Mouse (Mus musculus) left cerebral cortex, adult 11 months (tissue): ENCODE results near the gene Srrd.

ENCODE experiments used
- DNase-seq: peaks from one replicate; pipeline ENCODE4 v3.0.0; 2022; ENCODE audit warnings: low spot score

Gene Srrd

DNA sequence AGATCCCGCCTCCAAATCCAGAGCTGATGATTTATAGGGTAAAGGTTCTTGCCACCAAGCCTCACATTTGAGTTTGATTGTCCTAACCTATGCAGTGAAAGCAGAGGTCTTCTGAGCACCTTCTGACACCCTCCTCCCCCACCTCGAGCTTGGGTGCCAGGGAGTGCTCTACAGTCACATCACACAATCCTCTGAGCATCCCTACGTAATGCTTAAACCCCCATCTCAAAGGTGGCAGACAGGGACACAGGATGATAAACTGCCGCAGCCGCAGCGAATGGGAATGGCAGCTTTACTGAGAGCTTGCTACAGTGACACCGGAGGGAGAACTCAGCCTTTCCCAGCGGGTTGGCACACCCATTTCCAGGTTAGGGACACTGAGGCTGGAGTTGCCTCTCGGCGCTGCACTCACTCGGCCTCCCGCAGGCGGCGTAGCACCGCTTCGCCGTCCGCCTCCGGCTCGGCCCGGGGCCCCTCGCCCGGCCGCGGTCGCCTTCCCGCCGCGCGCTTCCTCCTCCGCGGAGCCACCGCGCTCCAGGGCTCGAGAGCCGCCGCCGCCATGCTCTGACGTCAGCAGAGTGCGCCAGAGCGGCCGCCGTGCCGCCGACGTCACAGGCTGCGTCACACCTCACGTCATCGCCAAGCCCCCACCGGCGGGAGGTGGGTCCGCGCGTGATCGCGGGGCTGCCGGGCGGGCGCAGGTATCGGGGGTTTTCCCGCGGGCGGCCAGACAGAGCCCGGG, at the start of gene Srrd, which contains the start of gene Hps4:
Srrd (minus strand) TSS at position 578 of the 742 bp plus-strand sequence.
Hps4 (plus strand) TSS at position 621 of the 742 bp plus-strand sequence.
- peak; percentile 81 for DNase-seq

GRCm38 (mm10) chr5:112391676-112392323, 49.0 kb upstream of the Srrd start:
- no peak for DNase-seq

DNA sequence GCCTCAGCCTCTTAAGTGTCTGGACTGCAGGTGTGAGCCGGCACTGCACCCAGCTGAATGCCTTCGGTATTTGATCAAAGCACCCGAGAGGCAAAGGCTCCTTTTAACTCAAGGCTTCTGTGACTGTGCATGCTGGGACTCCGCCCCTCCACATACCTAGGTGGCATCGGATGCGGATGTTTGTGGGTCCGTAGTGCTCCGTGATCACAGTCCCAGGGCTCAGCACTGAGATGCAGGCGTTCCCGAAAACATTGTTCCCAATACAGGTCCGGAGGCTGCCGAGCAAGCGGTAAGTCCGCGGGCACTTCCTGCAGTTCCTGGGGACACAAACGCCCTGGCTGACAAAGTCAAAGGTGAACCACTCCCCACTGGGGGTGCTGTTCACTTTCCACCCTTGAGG, 48.2 kb upstream of the Srrd start:
- no peak for DNase-seq

DNA sequence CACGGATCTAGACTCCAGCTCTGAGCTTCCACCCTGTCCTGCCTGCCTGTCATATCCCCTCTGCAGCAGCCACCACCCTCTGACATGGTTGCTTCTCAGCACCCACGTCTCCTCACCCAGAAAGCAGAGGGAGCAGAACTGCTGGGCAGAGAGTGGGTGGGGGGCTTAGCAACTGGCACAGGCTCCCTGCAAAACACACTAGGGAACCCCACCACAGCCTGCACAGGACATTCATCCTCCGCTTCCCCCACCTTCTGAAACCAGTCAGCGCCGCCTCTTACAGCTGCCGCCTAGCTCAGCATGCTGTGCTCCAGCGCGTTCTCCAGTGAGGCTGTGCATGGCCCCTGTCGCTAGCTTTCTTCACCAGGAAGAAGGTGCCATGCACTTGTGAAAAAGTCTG, 46.5 kb upstream of the Srrd start:
- no peak for DNase-seq

DNA sequence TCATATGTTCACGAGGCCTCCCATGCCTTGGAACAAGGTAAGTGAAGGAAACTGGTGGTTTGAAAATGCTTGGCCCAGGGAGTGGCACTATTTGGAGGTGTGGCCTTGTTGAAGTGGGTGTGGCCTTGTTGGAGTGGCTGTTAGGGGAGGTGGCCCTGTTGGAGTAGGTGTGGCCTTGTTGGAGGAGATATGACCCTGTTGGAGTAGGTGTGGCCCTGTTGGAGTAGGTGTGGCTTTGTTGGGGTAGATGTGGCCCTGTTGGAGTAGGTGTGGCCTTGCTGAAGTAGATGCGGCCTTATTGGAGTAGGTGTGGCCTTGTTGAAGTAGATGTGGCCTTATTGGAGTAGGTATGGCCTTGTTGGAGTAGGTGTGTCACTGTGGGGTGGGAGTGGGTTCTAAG, 43.1 kb upstream of the Srrd start:
- DNase-seq: no peak

DNA sequence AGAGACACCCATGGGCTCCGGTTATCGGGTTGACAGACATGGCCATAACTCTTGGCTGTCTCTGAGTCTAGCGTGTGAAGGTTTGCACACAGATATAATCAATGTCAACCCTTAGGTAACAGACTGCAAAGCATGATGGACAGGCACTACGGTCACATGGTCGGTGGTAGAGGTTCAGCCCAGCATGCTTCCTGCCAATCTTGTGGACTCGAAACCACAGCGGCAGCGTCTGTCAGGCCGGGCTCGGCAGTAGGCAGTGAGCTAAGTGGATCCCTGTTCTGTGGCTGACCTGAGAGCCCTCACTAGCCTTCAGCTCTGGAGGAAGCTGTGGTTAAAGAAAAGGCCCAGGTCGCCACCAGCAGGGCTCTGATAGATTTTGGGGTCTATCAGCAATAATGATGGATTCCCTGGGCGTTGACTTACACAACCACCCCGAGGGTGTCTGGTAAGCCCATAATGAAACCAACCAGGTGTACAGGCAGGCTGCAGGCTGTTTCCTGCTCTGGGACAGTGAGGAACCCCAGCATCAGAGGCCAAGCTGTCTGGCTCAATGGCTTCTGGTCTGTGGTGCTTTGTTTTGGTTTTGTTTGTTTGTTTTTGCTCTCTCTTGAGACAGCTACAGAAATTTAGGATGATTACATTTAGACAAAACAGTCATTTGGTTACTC, 42.1 kb upstream of the Srrd start:
- DNase-seq: no peak

DNA sequence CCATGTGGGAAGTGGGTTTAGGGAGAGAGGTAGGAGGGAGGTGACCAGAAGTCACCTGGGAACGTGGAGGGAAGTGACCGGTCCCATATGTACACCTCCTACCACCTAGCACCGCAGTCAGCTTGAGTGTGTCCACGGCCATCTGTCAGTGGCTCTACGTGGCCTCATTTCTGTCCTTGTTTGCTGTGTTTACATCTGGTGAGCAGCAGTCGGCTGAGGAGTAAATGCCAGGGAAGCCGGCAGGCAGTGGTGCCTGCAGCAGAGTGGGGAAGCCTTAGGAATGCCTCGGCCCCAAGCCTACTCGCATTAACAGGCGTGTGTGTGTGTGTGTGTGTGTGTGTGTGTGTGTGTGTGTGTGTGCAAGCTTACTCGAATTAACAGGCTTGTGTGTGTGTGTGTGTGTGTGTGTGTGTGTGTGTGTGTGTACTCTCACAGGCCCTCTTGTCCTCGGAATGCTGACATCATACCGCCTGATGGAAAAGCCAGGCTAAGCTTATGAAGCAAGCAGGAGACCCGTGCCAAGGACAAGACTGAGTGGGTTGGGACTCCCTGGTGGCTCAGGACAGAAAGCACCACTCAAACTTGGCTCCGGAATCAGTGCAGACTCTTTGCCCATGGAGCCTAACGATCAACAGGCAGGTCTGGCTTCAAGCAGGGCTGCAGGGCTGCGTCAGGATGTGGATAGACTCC, 39.9 kb upstream of the Srrd start:
- no peak for DNase-seq

- no peak for DNase-seq
Observed at GRCm38 (mm10) chr5:112382042-112382441, 39.2 kb upstream of the Srrd start.

DNA sequence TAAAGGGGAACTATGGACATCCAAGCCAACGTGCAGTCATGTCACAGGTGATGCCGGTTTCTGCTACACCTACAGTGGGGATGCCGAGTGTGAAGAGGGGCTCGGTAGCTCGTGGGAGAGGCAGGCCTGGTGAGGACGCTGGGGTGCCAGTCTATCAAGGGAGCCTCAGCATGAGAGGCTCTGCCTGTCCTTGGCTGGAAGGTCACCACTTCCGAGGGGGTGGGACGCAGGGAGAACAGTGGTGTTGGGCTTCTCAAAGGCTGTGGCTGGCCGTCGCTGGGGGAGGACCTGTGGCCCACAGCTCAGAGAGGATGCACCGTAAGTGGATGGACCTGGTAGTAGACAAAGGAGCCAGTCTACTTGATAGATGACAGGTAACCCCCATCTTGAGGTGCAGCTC, 38.3 kb upstream of the Srrd start:
- DNase-seq: no peak

DNA sequence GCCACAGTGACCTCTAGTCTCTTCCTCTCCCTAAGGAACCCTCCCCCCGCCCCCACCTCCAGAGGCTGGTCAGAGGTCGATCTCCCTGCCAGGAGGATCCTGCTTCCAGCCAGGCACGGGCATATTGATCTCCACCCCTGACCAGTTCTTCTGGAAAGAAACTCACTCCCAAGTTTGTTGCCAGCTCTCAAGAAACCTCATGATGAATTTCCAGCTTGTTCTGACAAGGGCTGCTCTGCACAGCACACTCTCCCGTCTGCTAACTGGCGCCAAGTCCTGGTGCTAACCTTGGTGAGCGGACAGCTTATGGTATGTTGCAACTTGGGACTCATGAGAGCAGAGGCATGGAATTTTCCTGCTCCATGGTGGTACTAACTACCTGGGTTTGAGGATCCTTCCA, 35.9 kb upstream of the Srrd start:
- no peak for DNase-seq

DNA sequence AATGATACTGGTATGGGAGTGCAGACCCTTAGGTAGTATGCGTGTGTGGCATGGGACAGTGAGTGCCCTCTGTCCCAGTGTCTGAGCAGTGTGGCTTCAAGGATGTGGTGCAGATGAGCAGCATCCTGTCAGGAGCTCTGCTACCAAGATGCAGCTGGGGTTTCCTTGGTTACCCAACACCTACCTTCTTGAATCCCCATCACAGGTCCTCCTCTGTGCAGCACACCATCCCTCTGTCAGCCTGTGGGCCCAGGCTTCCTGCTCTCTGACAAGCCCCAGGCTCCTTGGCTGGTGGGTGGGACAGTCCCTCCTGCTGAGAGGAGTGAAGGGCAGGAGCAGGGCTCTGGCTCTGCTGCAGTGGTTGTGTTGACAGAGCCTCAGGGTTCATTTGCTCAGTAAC, 34.5 kb upstream of the Srrd start:
- no peak for DNase-seq

DNA sequence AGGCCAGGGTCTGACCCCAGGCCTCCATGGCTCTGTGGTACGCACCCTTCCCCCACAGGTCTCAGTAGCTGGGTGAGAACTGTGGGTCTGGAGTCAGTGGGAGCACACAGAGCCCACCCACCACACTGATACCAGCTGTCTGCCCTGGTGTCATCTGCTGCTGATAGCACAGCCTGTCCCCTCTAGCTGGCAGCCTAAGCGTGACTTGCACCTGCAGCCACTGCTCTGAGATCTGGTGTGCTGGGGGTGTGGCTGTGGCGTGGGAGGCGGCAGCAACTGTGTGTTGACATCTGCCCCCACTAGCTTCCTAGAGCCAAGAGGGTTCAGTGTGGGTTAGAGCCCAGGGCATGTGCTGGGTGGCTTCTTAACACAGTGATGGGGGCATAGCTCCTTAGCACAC, 33.3 kb upstream of the Srrd start:
- no peak for DNase-seq

- DNase-seq: peak; percentile 67
Observed at GRCm38 (mm10) chr5:112371933-112372332, 29.1 kb upstream of the Srrd start.

DNA sequence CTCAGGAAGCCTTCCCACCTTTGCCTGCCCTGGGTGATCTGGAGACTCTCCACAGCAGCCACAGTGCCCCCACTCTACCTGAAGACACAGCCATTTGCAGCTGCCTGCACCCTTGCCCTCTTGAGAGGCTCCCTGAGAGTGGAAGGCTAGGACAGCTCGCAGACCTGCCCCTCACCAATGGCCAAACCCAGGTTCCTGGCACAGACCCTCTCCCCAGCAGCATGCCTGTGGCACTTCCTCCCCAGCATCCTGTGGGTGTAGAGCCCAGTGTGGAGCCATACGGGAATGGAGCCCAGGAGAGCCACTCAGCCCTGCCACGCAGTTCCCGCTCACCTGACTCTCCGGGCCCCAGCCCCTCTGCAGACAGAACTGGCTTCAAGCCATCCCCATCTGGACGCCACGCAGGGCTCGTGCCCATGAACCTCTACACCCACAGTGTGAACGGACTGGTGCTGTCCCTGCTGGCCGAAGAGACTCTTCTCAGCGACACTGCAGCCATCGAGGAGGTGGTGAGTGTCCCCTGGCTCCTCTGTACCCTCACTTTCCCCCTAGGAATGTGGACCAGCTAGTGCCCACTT, 27.5 kb upstream of the Srrd start:
- no peak for DNase-seq

GRCm38 (mm10) chr5:112369326-112369725, 26.5 kb upstream of the Srrd start:
- DNase-seq: no peak

- no peak for DNase-seq
Observed at GRCm38 (mm10) chr5:112368666-112369065, 25.8 kb upstream of the Srrd start.

- DNase-seq: no peak
Observed at GRCm38 (mm10) chr5:112367929-112368328, 25.1 kb upstream of the Srrd start.

DNA sequence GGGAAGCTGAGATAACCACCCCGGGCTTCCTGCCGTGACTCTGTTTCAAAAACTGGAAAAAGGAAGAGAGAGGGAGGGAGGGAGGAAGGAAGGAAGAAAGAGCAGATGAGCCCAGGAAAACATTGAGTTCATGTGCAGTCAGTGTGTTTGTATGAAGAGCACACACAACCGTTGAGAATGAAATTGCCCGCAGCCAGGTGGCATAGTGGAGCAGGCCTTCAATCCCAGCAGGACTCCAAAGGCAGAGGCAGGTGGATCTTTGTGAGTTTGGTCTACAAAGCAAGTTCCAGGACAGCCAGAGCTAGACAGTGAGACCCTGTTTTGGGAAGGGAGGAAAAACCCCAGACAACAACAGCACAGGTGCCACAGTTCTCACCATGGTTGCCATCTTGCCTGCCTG, 24.5 kb upstream of the Srrd start:
- no peak for DNase-seq

DNA sequence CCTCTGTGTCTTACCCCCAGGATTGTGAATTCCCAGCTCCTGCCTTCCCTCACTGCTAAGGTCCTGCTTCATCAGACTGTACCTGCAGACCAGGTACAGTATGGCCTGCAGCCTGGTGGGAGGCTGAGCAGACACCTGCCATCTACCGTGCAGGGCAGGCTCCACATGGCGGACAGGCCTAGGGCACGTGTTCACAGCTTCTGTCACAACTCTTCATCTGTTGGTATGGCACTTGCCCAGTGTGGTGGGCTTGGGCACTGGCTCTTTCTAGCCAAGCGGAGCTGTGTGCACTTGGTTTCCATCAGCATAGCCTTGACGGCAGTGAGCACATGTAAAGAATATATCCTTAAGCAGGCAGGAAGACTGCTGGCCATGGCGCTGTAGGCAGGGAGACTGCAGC, 24.0 kb upstream of the Srrd start:
- DNase-seq: no peak

DNA sequence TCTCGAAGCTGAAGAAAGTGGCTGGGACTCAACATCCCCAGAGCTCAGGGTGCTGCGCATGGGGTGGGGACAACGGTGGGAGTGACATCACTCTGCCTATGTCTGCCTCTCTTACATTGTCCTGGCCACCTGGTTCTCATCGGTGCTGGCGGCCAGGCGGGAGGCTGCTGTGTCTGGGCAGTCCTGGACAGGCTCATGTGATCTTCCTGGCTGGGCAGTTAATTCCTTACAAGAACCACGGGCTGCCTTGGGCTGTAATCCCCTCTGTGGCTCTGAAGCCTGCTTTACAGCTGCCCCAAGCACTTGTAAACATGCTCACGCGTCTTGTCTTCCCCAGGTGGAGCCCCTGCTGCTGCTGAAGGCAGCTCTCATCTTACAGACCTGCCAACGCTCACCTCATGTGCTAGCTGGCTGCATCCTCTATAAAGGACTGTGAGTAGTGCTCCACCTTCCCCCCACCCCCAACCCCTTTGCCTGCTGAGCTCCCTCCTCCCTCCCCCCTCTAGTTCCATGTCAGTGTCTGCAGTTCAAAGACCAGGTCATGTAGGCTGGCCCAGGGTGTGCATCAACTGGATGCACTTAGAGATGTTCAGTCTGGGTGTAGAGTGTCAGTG, 21.5 kb upstream of the Srrd start:
- no peak for DNase-seq

DNA sequence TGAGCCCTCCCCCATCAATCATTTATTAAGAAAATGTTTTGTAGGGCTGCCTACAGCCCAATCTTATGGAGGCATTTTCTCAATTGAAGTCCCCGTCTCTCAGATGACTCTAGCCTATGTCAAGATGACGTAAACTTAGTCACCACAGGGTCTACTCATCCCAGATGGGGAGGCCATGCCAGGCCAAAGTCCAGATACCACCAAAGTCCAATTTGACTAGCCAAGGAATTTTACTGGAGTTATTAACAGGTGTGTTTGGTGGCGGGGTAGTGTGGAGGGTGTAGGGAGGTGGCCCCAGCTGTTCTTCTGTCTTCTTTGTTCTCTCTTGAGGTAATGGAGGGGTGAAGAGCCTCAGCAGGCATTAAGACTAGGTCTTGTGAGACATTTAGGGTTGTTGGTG, 17.2 kb upstream of the Srrd start:
- DNase-seq: no peak

DNA sequence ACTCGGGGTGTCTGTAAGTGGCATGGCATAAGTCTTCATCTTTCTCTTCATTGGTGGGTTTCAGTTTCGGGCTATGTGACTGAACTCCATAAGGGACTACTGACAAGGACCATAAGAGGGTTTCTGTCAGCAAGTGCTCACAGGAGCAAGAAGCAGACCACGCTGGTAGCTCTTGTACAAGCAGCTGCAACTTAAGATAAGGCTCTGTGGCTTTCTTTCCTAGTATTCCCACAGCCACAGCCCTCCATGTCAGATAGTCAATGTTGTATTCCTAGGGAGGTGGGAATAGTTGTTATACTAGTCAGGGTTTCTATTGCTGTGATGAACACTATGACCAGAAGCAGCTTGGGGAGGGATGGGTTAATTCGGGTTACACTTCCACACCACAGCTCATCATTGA, 16.7 kb upstream of the Srrd start:
- DNase-seq: no peak
